Mouse (Mus musculus) ovary, adult 18-20 months (tissue): Measurements from ENCODE around the gene Krcc1.

Experiments used
- DNase-seq: peaks from one replicate; pipeline ENCODE4 v3.0.0; 2022; ENCODE audit warnings: low spot score, mixed read lengths

Gene Krcc1

DNA sequence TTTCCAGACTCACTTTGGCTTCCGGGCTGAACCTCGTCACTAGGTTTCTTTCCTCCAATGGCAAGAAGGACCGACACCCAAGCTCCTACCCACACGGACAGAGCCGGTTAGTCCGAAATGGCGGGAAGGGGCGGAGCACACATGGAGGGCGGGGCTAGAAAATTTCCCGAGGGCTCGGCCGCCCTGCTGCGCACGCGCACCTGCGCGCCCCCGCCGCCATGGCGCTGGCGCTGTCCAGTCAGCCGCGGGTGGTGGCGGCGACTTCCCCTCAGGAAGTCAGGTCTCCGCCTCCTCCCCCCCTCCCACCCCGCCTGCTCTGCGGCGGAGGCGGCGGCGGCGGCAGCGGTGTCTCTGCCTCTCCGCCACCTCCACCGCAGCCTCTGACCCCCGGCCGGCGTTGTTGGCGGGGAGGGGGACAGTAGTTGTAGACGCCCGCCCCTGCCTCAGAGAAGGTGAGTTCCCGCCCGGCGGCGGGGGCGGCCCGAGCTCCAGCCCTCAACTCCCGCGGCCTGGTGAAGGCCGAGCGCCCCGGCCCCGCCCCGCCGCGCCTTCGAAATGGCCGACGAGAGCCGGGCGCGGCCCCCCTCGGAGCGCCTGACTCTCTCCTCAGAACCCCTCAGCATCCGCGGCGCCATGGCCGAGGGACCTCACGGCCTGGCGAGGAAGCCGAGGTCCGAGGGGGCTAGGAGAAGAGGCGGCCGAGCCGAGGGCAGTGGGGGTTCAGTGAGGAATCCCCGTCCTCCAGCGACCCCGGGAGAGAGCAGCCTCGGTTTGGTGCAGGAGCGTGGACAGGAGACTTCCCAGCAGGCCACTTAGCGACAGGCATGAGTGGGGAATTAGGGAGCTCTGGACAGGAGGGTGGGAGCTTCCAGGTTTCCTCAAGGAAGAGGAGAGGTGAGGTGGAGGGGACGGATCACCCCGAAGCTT, at the start of gene Krcc1:
Gene Krcc1, plus strand, starts transcription at position 289 of the 927 bp plus-strand sequence.
- DNase-seq, result peak; percentile 97

DNA sequence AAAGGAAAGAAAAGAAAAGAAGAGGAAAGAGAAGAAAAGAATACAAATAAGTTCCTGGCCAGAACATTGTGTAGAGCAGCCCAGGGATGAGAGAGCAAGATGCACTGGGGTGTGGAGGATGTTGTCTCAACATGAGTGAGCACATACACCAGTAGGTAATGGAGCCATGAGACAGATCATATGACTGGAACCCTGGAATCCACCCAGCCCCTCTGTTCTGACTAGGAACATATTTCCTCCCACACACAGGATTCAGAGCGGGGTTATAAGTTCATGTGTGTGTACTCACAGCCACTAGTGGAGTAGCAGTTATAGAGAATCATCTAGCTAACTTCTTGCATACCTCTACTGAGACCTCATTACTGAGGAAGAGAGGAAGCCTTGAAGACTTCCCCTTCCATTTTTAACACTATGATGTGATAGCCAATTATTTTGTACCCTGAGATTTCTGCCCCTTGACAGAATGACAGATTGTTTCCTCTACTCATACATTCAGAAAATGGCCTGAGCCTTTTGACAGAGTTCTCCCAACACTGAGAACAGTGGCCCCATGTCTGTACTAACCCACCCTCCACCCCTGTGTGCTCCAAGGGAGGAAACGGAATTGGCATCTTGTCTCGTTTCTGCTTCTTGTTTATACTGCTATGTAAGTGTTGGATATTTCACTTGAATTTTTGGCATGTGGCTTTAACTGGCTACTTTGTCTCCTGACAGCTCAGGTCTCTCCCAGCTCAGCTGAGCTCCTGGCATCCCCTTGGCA, 47.1 kb upstream of the Krcc1 start:
- no peak for DNase-seq

DNA sequence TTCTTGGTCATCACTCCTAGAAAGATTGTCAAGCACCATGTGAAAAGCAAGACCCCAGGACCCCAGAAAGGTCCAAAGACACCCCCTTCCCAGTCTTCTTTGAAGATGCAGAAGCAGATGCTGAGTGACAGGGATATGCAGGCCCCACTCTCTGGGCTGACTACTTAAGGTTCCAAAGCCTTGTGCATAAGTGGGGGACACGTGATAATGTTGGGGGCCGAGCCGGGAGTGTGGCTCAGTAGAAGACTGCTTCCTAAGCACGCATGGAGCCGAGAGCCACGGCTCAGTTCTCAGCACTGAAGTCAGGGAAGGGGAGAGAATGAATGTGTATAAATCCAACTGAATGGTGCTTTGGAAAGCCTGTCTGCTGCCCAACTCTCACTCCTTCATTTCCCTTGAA, 44.9 kb upstream of the Krcc1 start:
- DNase-seq, result no peak

DNA sequence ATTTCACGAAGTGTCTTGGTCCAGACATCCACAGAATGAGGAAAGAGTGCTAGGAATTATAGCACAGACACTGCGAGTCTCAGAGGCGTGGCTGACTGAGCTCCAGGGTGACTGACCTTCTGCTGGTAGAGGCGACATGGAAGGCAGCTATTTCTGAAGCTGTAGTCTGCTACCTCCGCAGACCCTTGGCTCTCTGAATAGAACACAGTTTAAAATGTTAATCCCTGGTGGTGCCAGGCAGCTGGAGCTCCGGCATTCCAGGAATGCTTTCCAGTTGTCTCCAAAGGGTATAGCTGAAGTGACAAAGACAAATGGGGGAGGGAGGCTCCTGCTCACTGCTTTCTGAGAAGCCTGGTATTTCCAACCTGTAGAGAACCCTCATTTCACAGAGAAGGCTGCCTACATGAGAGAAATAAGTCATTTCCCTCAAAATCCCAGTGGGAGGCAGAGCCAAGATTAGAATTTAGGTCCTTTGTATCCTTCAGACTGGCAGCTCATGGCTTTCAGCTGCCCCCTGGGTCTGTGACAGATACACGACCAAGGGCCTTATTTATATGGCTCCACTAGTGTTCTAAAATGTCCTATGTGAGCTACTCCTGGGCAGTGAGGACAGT, 44.2 kb upstream of the Krcc1 start:
- no peak for DNase-seq

DNA sequence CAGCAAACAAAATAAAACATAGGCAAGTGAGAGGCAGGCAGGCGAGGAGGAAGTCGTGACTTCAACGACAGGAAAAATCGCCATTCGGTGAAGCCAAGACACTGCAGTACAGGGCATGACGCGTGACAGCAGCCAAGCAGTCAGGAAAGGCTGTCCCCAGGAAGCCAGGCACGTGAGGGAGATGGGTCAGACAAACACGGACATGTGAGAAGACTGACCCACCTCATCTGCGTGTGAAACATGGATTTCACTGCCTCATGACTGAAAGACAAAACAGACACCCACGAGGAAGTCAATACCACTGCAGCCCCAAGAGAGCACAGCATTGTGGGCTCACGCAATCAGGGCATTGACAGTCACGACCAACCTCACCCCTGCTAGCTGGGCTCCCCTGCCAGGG, 36.4 kb upstream of the Krcc1 start:
- DNase-seq, result no peak

DNA sequence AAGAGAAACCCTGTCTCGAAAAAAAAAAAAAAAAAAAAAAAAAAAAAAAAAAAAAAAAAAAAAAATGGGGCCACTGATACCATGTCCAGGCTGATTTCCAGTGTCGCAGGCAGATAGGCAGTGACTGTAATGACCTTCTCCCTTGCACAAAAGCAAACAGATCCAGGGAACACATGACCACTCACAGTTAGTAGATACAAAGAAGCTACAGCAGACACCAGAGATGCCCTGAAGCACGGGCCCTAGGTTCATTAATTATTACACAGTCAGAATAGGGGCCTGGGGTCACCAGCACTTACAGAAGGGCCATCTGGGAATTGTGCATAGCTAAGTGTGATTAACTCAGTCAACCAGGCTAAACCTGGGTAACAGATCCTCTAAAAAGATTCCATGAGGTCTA, 35.5 kb upstream of the Krcc1 start:
- no peak for DNase-seq

DNA sequence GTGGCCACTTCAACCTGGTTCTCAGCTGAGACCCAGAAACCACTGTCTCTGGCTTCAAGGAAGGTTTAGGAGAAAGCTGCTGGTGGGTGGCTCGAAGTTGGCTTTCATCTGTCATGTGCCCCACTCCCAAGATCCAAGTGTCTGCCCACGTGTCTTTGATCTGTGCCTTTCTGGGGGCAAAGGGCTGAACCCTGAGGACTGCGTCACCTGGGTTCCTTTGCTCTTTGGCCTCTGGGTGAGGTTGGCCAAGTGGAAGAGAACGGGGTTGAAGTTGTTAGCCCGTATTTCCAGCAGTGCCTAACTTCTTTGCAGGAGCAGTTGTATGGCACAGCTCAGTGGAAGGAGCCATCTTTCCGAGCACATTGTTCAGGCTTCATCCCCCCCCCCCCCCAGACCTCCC, 35.0 kb upstream of the Krcc1 start:
- DNase-seq, result no peak

DNA sequence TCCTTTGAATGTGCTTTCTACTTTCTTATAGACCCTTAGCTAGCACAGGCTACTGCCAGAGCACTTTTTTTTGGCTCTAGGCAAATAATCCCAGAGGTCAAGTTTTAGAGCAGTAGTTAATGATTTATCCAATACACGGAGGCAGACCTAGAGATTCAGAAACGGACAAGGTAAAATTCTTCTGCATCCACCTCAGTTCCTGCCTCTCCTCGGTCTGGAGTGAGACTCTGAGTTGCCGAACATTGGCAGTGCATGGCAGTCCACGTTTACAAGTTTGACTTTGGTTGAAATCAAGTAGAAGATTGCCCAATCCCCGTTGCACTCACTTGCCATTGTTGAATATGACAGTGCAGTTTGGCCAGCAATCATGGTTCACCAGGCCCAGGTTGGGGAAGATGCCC, 34.4 kb upstream of the Krcc1 start:
- DNase-seq, result no peak

DNA sequence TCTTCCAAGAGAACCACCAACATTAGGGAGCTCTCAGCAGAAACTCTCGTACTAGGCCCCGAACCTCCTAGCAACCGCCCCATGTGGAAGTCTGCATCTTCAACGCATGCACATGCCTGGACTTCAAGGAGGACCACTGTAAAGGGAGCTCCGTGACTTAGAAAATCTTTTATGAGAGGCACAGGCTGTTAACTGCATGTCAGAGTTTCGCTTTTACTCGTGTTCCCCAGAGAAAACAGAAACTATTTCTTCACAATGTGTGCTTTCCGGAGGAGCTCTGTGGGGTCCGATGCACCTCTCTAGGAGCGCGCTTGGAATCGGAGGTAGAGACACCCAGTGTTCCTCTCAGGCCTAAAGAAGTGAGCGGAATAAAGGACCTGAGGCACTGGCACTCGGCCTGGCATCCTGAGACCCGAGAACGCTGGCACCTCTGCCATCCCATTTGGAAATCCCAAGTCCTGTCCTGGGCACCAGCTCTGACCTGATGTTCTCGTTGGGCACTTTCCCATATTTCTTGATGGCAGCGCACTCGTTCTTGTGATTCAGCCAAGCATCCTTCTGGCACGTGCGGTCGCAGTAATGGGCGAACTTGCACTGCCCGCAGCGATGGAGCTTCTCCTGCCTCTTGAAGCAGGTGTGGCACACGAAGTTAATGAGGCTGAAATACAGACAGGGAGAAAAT, 32.3 kb upstream of the Krcc1 start:
- no peak for DNase-seq

DNA sequence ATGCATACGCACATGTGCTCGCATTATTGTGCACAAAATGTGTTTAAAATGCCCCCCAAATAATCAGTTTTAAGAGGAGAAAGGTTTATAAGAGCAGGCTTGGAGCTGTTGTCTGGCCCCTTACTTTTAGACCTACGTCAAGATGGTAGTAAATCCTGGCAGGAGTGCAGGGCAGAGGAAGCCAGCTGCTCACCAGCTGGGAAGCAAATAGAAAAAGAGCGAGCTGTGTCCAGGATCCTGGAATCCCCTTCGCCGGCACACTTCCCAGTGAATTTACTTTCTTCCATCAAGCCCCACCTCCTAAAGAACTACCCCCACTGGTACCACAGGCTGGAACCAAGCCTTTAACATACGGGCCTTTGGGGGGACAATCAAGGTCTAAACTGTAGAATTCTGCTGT, 30.6 kb upstream of the Krcc1 start:
- no peak for DNase-seq

DNA sequence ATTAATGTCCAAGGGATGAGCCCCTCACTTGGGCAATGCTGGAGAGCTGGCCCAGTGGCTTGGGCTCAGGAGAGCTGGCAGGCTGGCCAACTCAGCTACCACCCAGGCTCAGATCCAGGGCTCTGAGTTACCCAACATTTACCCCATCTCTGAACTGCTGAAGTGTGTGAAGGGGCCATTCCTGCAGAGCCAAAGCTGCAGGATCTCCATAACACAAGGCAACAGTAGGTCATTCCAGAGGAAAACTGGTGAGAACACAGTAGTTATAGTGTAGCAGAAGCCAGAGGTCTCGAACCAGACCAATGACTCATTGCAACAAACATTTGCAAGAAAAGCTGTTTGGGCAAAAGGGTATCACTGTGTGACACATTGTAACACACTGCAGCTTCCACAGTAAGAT, 28.7 kb upstream of the Krcc1 start:
- no peak for DNase-seq

DNA sequence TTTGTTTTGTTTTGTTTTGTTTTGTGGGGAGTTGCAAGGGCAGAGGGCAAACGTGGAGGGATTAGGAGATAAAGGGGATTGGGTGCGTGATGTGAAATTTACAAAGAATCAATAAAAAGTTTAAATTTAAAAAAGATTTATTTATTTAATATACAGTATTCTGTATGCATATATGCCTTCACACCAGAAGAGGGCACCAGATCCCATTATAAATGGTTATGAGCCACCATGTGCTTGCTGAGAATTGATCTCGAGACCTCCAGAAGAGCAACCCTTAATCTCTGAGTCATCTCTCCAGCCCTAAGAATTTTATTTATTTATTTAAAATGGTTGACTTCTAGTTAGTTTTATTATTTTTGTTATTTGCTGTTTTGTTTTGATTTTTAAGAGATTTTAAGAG, 28.2 kb upstream of the Krcc1 start:
- DNase-seq, result no peak

DNA sequence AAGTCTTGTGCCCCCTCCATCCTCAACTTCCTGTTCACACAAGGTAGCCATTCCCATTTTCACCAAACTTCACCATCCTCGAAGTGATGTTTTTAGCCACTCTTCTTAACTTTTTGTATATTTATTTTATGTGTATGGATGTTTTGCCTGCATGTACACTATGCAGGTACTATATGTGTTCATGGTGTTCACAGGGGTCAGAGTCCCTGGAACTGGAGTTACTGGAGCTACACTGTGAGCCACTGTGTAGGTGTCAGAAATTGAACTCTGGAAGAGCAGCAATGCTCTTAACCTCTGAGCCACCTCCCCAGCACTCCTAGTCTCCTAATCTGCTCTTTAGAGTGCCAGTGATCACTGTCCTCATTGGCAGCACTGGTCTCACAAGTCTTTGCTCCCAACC, 23.1 kb upstream of the Krcc1 start:
- no peak for DNase-seq

DNA sequence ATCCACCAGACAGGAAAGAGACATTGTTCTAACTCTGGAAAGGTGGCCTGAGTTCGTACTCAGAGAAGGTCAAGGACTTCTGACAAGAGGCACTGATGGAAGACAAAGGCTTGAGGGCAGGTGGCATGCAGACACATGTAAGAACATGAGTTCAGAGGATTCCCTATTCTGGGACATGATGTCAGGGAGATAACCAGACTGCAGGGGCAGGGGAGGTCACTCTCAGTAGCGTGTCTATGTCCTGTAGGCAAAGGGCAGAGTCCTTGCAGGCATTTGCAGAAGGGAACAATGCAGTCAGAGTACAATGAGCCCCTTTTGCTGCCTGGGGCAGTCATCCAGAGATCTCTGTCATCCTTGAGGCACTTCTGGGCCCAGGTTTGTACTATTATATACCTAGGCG, 21.9 kb upstream of the Krcc1 start:
- DNase-seq, result no peak

DNA sequence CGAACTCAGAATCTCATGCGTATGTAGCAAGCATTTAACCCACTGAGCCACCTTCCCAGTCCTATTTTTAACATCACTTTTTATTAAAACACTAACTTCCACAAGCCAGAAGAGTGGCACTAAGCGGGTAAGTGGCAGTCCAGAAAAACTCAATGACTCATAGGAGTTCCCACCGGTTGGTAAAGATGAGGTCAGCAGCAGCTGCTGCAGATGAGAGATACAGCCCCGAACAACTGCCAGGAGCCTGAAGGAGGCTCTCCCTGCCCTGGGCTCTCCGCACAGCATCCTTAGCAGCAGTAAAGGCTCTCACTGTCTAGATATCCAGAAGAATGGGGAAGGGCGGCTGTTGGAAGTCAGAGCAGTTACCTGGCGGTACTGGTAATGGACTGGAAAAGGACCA, 20.5 kb upstream of the Krcc1 start:
- no peak for DNase-seq

DNA sequence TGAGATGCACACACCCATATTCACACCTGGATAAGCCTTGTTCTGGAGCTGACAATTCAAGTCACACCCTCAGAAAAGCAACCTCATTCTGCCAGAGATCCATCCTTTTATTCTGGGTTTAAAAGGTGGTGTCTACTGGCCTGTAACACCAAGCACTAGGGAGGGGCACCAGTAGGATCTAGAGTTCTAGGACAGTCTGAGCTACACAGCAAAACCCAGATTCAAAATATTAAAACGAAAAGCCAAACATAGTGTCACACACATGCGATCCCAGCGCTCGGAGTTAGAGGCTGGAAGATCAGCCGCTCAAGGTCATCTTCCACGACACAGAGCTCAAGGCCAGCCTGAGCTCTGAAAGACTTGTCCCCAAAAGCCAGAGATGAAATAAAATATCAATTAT, 17.0 kb upstream of the Krcc1 start:
- no peak for DNase-seq

DNA sequence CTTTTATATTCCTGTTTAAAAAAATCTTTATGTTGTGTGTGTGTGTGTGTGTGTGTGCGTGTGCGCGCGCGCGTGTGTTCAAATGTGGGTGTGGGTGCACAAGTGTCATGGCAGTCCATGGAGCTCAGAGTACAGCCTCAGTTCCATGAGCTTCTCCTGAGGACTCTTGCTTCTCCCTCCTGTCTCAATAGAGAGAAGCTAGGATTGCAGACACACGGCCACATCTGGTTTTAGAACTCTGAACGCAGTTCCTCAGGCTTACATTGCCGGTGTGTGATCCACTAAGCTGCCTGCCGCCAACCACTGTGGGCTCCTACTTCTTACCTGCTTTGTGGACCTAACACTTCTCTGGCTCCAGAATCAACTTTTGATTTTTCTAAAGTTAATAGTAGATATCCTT, 15.3 kb upstream of the Krcc1 start:
- DNase-seq, result no peak

DNA sequence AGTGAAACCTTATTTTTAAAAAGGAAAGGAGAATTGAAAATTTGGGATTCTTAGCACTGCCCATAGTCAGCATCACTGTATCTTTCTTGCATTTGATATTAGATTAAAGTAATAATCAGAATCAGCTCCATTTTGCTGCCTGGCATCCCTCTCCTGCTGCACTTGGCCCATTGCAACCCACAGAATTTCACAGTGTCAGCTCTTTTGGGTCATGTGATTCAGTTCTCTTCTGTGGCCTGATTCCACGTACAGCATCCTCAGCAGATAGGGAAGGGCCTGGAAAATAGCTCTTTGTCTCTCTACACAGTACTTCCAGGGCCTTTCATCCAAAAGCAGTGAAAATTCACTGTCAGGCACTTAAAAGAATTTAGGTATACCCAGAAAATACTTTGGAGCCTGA, 14.1 kb upstream of the Krcc1 start:
- DNase-seq, result no peak

DNA sequence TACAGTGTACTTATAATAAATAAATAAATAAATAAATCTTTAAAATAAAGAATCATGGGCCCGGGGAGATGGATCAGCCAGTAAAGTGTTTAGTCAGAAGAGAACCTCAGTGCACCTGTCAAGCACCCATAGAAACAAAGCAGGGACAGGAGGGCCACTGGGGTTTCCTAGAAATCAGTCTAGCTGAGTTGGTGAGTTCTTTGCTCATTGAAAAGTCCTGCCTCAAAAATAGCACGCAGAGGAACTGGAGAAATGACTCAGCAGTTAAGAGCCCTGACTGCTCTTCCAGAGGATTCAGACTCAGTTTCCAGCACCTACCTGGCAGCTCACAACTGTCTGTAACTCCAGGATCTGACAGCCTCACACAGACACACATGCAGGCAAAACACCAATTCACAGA, 12.9 kb upstream of the Krcc1 start:
- no peak for DNase-seq

DNA sequence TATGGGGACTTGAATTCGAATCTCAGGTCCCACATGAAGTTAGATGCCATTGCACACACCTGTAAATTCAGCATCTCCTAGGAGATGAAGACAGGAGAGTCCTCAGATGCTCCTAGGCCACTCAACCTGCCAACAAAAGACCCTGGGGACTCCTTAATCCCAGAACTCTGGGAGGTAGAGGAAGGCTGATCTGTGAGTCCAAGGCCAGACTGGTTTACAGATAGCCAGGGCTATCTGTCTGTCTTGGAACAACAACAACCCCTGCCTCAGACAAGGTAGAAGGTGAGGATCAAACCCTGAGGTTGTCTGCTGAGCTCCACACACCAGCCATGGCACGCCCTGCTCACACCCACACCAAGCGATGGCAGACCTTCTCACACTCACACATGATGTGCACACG, 12.3 kb upstream of the Krcc1 start:
- no peak for DNase-seq

DNA sequence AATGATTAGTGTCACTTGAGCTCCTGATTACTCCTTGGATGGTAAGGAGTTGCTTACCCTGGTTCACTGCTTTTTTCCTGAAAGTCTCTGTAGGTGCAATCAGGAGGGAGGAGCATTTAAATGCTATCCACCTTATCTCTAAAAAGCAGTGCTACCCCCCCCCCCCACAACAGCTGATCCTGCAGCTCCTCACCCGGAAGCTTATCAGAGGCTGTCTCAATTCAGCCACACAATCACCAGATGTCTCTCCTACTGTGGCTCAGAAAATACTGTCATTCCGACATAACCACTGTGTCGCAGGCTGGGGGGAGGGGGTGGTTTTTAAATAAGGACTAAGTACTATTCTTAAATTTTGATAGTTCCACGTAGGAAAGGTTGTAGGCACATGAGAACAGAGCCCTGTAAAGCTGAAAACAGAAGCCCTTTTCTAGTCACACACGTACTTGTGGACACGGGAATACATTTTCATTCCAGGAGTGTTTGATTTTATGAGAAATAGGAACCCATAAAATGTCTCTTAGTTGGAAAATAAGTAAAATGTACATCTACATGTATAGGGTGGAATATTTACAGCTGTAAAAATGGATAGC, 11.3 kb upstream of the Krcc1 start:
- DNase-seq, result no peak

DNA sequence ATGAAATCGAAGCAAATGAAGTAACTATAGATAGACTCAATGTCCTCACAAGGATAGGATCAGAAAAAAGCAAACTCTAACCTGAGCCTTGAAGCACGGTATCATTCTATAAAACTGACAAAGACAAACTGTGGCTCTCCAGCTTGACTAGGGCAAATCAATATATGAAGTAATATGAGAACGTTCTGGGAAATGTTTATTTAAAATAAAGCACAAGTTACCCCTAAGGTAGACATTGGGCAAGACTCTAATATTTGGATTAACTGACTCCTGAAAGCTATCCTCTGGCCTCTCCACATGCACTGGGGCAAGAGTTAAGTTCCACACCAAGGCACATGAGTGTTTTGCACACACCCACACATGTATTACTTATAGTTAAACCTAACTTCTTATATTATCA, 10.4 kb upstream of the Krcc1 start:
- no peak for DNase-seq
